Mouse (Mus musculus) testis, adult 2 months (tissue): ENCODE results near the gene Fyn.

ENCODE experiments used
- CTCF ChIP-seq: fragments of 200-500 bp; IDR thresholded peaks from 2 replicates; pipeline ENCODE4 v1.5.1; 2012; ENCODE audit warnings: low read depth, mild to moderate bottlenecking, inconsistent platforms, low read length, moderate library complexity; ENCODE audit not compliant: control insufficient read depth, insufficient read depth, insufficient replicate concordance
- POLR2A ChIP-seq: fragments of 200-500 bp; IDR thresholded peaks from 2 replicates; pipeline ENCODE4 v1.6.1; 2012; ENCODE audit warnings: low read depth, mild to moderate bottlenecking, inconsistent platforms, low read length, moderate library complexity; ENCODE audit not compliant: control insufficient read depth

DNA sequence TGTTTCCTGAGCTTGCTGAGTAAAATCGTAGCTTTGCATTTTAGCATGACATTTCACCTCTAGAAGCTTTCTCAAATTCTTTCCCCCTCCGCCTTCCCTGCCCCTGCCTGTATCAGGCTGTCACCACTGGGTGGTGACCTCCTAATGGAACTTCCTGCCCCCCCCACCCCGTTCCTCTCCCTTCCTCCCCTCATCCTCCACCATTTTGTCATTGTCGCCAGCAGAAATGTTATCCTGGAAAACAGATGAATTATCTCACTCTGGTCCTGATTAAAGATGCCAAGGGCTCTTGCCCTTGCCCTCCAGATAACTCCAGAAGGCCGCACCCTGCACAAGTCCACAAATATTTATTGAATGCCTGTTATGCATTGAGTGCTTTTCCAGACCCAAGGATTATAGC is 187.1 kb downstream of the Fyn start:
- TF ChIP-seq CTCF: no peak
- TF ChIP-seq POLR2A: no peak
